In the genomic region with DNA sequence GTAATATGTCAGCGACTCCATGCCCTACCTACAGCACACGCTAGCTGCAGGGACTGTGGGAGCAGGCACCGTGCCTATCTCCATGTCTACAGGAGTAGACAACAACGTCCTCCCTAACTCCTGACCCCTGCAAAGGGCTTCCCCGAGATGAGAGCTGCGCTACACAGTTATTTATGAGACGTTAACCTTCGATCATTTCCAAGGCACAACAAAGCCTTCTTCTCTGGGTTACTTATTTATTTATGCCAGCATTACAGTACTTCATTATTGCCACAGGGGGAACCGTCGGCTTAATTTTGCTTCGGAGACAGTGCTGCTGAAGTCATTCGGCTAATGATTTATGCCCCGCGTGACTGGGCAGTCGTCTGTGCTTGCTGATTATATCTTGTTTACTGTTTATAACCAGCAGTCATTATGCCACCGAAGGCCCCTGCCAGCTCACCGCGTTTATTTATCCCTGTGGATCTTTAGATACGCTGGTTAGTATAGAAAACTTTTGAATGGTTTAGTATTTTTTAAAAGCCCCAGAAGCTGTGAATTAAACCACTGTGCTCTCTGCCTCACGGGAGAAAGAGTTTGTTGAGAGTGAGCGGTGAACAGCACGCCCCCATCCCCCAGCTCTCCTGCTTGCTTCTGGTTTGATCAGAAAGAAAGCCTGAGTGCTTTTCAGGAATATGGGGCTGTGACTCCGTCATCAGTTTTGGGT, we compare ENCODE assay signal across 9 mouse cellular contexts.
A peak's percentile ranks its signal among the peaks of the same experiment; 100 is the strongest.
DNase-seq lines count a peak whose midpoint lies in the region; ATAC-seq and TF ChIP-seq lines count a peak whose summit lies in the region.
"Had no signal": no experiment of that assay in that cellular context is flagged by ENCODE, and none has a peak within 500 bp of the region (broad histone marks: within the 10 kb centered on the region; RNA-seq: fewer than 3 reads in every experiment).

No protein-coding gene starts in this region.

- DNase-seq in MN1 (ENCODE audit: low spot score) = peak; percentile 95
- DNase-seq in cerebellum, postnatal 36 days = peak; percentile 30 to 42
- peak; percentile 76 for DNase-seq in gastrocnemius, adult 2 months
- peak; percentile 10 for DNase-seq in left cerebral cortex, adult 11 months (ENCODE audit: low spot score)
- peak; percentile 67 for DNase-seq in lung, postnatal 14 days
- peak; percentile 35 to 46 for DNase-seq in right cerebral cortex, adult 2 months (ENCODE audit: low spot score in 2 of 2)
- DNase-seq in thymus, postnatal 36 days = no peak

- H3K9ac ChIP-seq in hindbrain, embryonic 16.5 days (ENCODE audit: low read depth, low read length) = 0 out of 2 replicates have a peak overlapping the region, but pooled peaks have one; percentile 7

- peaks cover 12% of the 10 kb centered on the region for H3K4me1 ChIP-seq in hindbrain, embryonic 16.5 days (ENCODE audit: control insufficient read depth, insufficient read depth, low read depth, low read length)
- H3K4me1 ChIP-seq: megakaryocyte, embryonic 14.5 days had no signal

- no peaks in the 10 kb centered on the region for H3K9me3 ChIP-seq in hindbrain, embryonic 16.5 days (ENCODE audit: control insufficient read depth, low read length)

- 20% methylated on average over 23 of the region's 23 CpGs for WGBS in hindbrain, embryonic 16.5 days

- peak; percentile 69 for TF ChIP-seq CTCF in gastrocnemius, adult 2 months (IDR thresholded peaks at IDR 0.05)

- peak overlapping the region; percentile 43 for H3K4me2 ChIP-seq in hindbrain, embryonic 16.5 days (ENCODE audit: low read length)

- ATAC-seq in hindbrain, embryonic 16.5 days = peak; percentile 93

- peak overlapping the region; percentile 68 for H3K4me3 ChIP-seq in gastrocnemius, adult 2 months
- peak overlapping the region; percentile 15 for H3K4me3 ChIP-seq in hindbrain, embryonic 16.5 days (ENCODE audit: low read length)
- H3K4me3 ChIP-seq: megakaryocyte, embryonic 14.5 days had no signal

- H3K27me3 ChIP-seq in hindbrain, embryonic 16.5 days (replicated peaks; ENCODE audit: control insufficient read depth, insufficient read depth, low read length) = no peaks in the 10 kb centered on the region
- H3K27me3 ChIP-seq: megakaryocyte, embryonic 14.5 days had no signal

- intact Hi-C loops in gastrocnemius, adult 2 months (cut with DNase I) = loop anchor here (5.0 to 10.0 kb wide), 2 partner anchors 530 to 638 kb away; no protein-coding TSS in a partner anchor

- H3K27ac ChIP-seq in gastrocnemius, adult 2 months = peak overlapping the region; percentile 74
- no peak overlapping the region; the same call in 1 of the 2 replicates for H3K27ac ChIP-seq in hindbrain, embryonic 16.5 days (ENCODE audit: low read depth, low read length)

- H3K36me3 ChIP-seq in hindbrain, embryonic 16.5 days (ENCODE audit: control insufficient read depth, insufficient read depth, low read length) = no peaks in the 10 kb centered on the region

Comparison
In these comparisons a context has a peak if more than half of its experiments do, and no peak if none do; other contexts are left out.
1. DNase-seq: peak in MN1 (single experiment), cerebellum, postnatal 36 days (2 of 2), gastrocnemius, adult 2 months (single experiment), left cerebral cortex, adult 11 months (single experiment), lung, postnatal 14 days (single experiment) and right cerebral cortex, adult 2 months (2 of 2); none in thymus, postnatal 36 days (0 of 2).